Mouse (Mus musculus) forebrain, embryonic 14.5 days (tissue): ENCODE measurements at regions not wholly inside any gene's neighbourhood (a gene's known extent, or its start where the extent isn't known, plus 50 kb on each side); places are given as distances from the start of the nearest gene placed in this dataset.
A peak's percentile ranks its signal among the peaks of the same experiment; 100 is the strongest.

Experiments
- ATAC-seq: fragments of 200-750 bp; cut with Nextera tagmentation; 2 replicates; pipeline ENCODE4 v1.8.0; 2017; ENCODE audit warnings: mild to moderate bottlenecking, moderate library complexity
- DNase-seq: peaks from one replicate; pipeline ENCODE4 v3.0.0-alpha.2; 2015; ENCODE audit warnings: low spot score
- H3K27ac ChIP-seq: fragments of 300-500 bp; sonication (generic); 2 replicates; pipeline ENCODE4 v1.5.1; 2014; ENCODE audit warnings: low read depth, mild to moderate bottlenecking, control low read depth, low read length, moderate library complexity
- H3K27me3 ChIP-seq: fragments of 300-500 bp; sonication (generic); replicated peaks from 2 replicates; pipeline ENCODE4 v1.6.1; 2014; ENCODE audit warnings: low read length, control low read depth, mixed read lengths; ENCODE audit not compliant: control insufficient read depth, insufficient read depth
- H3K36me3 ChIP-seq: fragments of 300-500 bp; sonication (generic); 2 replicates; pipeline ENCODE4 v1.6.1; 2014; ENCODE audit warnings: low read length, control low read depth; ENCODE audit not compliant: control insufficient read depth, insufficient read depth
- H3K4me1 ChIP-seq: fragments of 300-500 bp; sonication (generic); 2 replicates; pipeline ENCODE4 v1.6.1; 2014; ENCODE audit warnings: antibody characterized with exemption, low read length, control low read depth; ENCODE audit not compliant: control insufficient read depth, insufficient read depth
- H3K4me2 ChIP-seq: fragments of 300-500 bp; sonication (generic); 2 replicates; pipeline ENCODE4 v1.6.1; 2014; ENCODE audit warnings: mild to moderate bottlenecking, control low read depth, low read length
- H3K4me3 ChIP-seq: fragments of 300-500 bp; sonication (generic); 2 replicates; pipeline ENCODE4 v1.5.1; 2014; ENCODE audit warnings: low read depth, low read length, control low read depth
- H3K9ac ChIP-seq: fragments of 300-500 bp; sonication (generic); 2 replicates; pipeline ENCODE4 v1.6.1; 2014; ENCODE audit warnings: mild to moderate bottlenecking, low read length, control low read depth, moderate library complexity
- H3K9me3 ChIP-seq: fragments of 300-500 bp; sonication (generic); replicated peaks from 2 replicates; pipeline ENCODE4 v1.6.1; 2016; ENCODE audit warnings: low read length, control low read depth, mixed read lengths; ENCODE audit not compliant: control insufficient read depth
- WGBS: fragments of 180-500 bp; shearing (Covaris S2); extraction: QIAGEN DNeasy Blood & Tissue Kit; methylation state at CpG from one replicate; pipeline ENCODE4 v1.1.7; 2014; 5-methylcytosine and 5-hydroxymethylcytosine counted together

- Histone ChIP-seq H3K4me1 (peaks cover 5% of the 10 kb centered on the region; the same call in 1 of the 2 replicates), H3K36me3 (no peaks in the 10 kb centered on the region), H3K4me2 (no peak overlapping the region), H3K4me3 (no peak overlapping the region), H3K27me3 (no peaks in the 10 kb centered on the region), H3K9ac (no peak overlapping the region), H3K9me3 (no peaks in the 10 kb centered on the region), H3K27ac (peak overlapping the region; percentile 55; the same call in 1 of the 2 replicates)
- WGBS, result 22% methylated on average over 3 of the region's 3 CpGs
- DNase-seq, result peak; percentile 90
- ATAC-seq, result peak; percentile 92
Measured at GRCm38 (mm10) chr9:120855293-120856050, 73.5 kb upstream of the Ctnnb1 start.

GRCm38 (mm10) chr9:120857849-120858510, 71.0 kb upstream of the Ctnnb1 start:
- Histone ChIP-seq H3K9me3 (no peaks in the 10 kb centered on the region), H3K4me2 (no peak overlapping the region), H3K9ac (no peak overlapping the region), H3K27me3 (no peaks in the 10 kb centered on the region), H3K27ac (no peak overlapping the region), H3K4me3 (no peak overlapping the region), H3K36me3 (no peaks in the 10 kb centered on the region), H3K4me1 (peaks cover 9% of the 10 kb centered on the region)
- WGBS, result 91% methylated on average over 6 of the region's 6 CpGs
- DNase-seq (no peak), ATAC-seq (no peak)

- ATAC-seq (peak; percentile 24; the same call in 1 of the 2 replicates), DNase-seq (no peak)
- Histone ChIP-seq H3K9me3 (no peaks in the 10 kb centered on the region), H3K27me3 (no peaks in the 10 kb centered on the region), H3K4me1 (peaks cover 15% of the 10 kb centered on the region), H3K27ac (peak overlapping the region; percentile 29; the same call in 1 of the 2 replicates), H3K4me3 (no peak overlapping the region), H3K36me3 (no peaks in the 10 kb centered on the region), H3K4me2 (no peak overlapping the region), H3K9ac (no peak overlapping the region)
- WGBS, result 21% methylated on average over 8 of the region's 8 CpGs
Measured at GRCm38 (mm10) chr9:120860969-120861595, 67.9 kb upstream of the Ctnnb1 start.

- Histone ChIP-seq H3K27ac (peak overlapping the region; percentile 39; the same call in 1 of the 2 replicates), H3K4me2 (no peak overlapping the region), H3K4me3 (no peak overlapping the region), H3K4me1 (peaks cover 23% of the 10 kb centered on the region), H3K9ac (0 out of 2 replicates have a peak overlapping the region, but pooled peaks have one; percentile 32), H3K36me3 (no peaks in the 10 kb centered on the region), H3K27me3 (no peaks in the 10 kb centered on the region), H3K9me3 (no peaks in the 10 kb centered on the region)
- ATAC-seq (peak; percentile 28; the same call in 1 of the 2 replicates), DNase-seq (peak; percentile 45)
- WGBS, result 48% methylated on average over 12 of the region's 12 CpGs
Measured at GRCm38 (mm10) chr9:120861788-120862345, 67.1 kb upstream of the Ctnnb1 start.

GRCm38 (mm10) chr9:120864410-120864809, 64.6 kb upstream of the Ctnnb1 start:
- Histone ChIP-seq H3K9me3 (no peaks in the 10 kb centered on the region), H3K27ac (no peak overlapping the region), H3K27me3 (no peaks in the 10 kb centered on the region), H3K36me3 (no peaks in the 10 kb centered on the region), H3K9ac (no peak overlapping the region), H3K4me1 (peaks cover 47% of the 10 kb centered on the region), H3K4me2 (no peak overlapping the region), H3K4me3 (no peak overlapping the region)
- no peak for ATAC-seq
- no peak for DNase-seq
- 79% methylated on average over 3 of the region's 3 CpGs for WGBS

- peak overlapping the region; percentile 81 for H3K27ac ChIP-seq
- H3K36me3 ChIP-seq, result no peaks in the 10 kb centered on the region
- ATAC-seq (peak; percentile 14; the same call in 1 of the 2 replicates), DNase-seq (peak; percentile 59)
- H3K9ac ChIP-seq, result no peak overlapping the region; the same call in 1 of the 2 replicates
- H3K4me1 ChIP-seq, result peaks cover 63% of the 10 kb centered on the region
- no peak overlapping the region for H3K4me3 ChIP-seq
- 0 out of 2 replicates have a peak overlapping the region, but pooled peaks have one; percentile 12 for H3K4me2 ChIP-seq
- no peaks in the 10 kb centered on the region for H3K9me3 ChIP-seq
- 37% methylated on average over 4 of the region's 5 CpGs for WGBS
- H3K27me3 ChIP-seq, result no peaks in the 10 kb centered on the region
Measured at GRCm38 (mm10) chr9:120866251-120866650, 62.8 kb upstream of the Ctnnb1 start.

- peak; percentile 89 for DNase-seq
- Histone ChIP-seq H3K9me3 (no peaks in the 10 kb centered on the region), H3K36me3 (no peaks in the 10 kb centered on the region), H3K27ac (peak overlapping the region; percentile 81), H3K4me1 (peaks cover 62% of the 10 kb centered on the region), H3K4me3 (no peak overlapping the region), H3K9ac (peak overlapping the region; percentile 3; the same call in 1 of the 2 replicates), H3K27me3 (no peaks in the 10 kb centered on the region), H3K4me2 (0 out of 2 replicates have a peak overlapping the region, but pooled peaks have one; percentile 12)
- ATAC-seq, result peak; percentile 24; the same call in 1 of the 2 replicates
- 9% methylated on average over 4 of the region's 4 CpGs for WGBS
Measured at GRCm38 (mm10) chr9:120866709-120867108, 62.3 kb upstream of the Ctnnb1 start.

- Histone ChIP-seq H3K36me3 (no peaks in the 10 kb centered on the region), H3K27ac (no peak overlapping the region; the same call in 1 of the 2 replicates), H3K9me3 (no peaks in the 10 kb centered on the region), H3K4me2 (no peak overlapping the region), H3K4me1 (peaks cover 57% of the 10 kb centered on the region), H3K4me3 (no peak overlapping the region), H3K9ac (no peak overlapping the region), H3K27me3 (no peaks in the 10 kb centered on the region)
- WGBS, result 60% methylated on average over 2 of the region's 2 CpGs
- ATAC-seq (no peak), DNase-seq (no peak)
Measured at GRCm38 (mm10) chr9:120867861-120868260, 61.2 kb upstream of the Ctnnb1 start.
